Mouse (Mus musculus): ENCODE measurements around the gene Glis3. TPM values are rescaled to one million over a fixed set of nuclear protein-coding genes. Genes with fewer than 3 reads are reported as not detected.

The Glis3 gene
- polyA plus RNA-seq, 1 experiment from 2014 or later, result 0.27 TPM

- Histone ChIP-seq H3K4me2 (ENCODE audit: low read depth, low read length) (no peak overlapping the region), H3K9me3 (replicated peaks; ENCODE audit: control insufficient read depth, low read length) (no peaks in the 10 kb centered on the region), H3K9ac (ENCODE audit: low read depth, low read length) (no peak overlapping the region), H3K27ac (ENCODE audit: low read length) (no peak overlapping the region), H3K36me3 (ENCODE audit: control insufficient read depth, insufficient read depth) (no peaks in the 10 kb centered on the region), H3K4me1 (ENCODE audit: control insufficient read depth, low read depth, low read length) (no peaks in the 10 kb centered on the region), H3K27me3 (ENCODE audit: control insufficient read depth, insufficient read depth, low read depth, low read length) (no peaks in the 10 kb centered on the region), H3K4me3 (ENCODE audit: low read depth, low read length) (no peak overlapping the region)
- no peak for ATAC-seq (ENCODE audit: low read depth)
- WGBS (ENCODE audit: insufficient replicate concordance), result 44% methylated on average over 6 of the region's 6 CpGs
Measured at GRCm38 (mm10) chr19:28505376-28505775, 174.5 kb downstream of the Glis3 start.

- H3K4me2 ChIP-seq (ENCODE audit: low read depth, low read length), result no peak overlapping the region
- H3K4me3 ChIP-seq (ENCODE audit: low read depth, low read length), result no peak overlapping the region
- no peak overlapping the region for H3K27ac ChIP-seq (ENCODE audit: low read length)
- H3K36me3 ChIP-seq (ENCODE audit: control insufficient read depth, insufficient read depth), result no peaks in the 10 kb centered on the region
- H3K9ac ChIP-seq (ENCODE audit: low read depth, low read length), result no peak overlapping the region
- ATAC-seq (ENCODE audit: low read depth), result no peak
- no peaks in the 10 kb centered on the region for H3K9me3 ChIP-seq (replicated peaks; ENCODE audit: control insufficient read depth, low read length)
- H3K27me3 ChIP-seq (ENCODE audit: control insufficient read depth, insufficient read depth, low read depth, low read length), result no peaks in the 10 kb centered on the region
- H3K4me1 ChIP-seq (ENCODE audit: control insufficient read depth, low read depth, low read length), result no peaks in the 10 kb centered on the region
- WGBS (ENCODE audit: insufficient replicate concordance), result 64% methylated on average over 12 of the region's 12 CpGs
Measured at GRCm38 (mm10) chr19:28503011-28503410, 176.9 kb downstream of the Glis3 start.

GRCm38 (mm10) chr19:28500975-28501374 lies 178.9 kb downstream of the Glis3 start:
- no peaks in the 10 kb centered on the region for H3K4me1 ChIP-seq (ENCODE audit: control insufficient read depth, low read depth, low read length)
- ATAC-seq (ENCODE audit: low read depth), result no peak
- H3K27ac ChIP-seq (ENCODE audit: low read length), result no peak overlapping the region
- no peak overlapping the region for H3K4me3 ChIP-seq (ENCODE audit: low read depth, low read length)
- H3K9me3 ChIP-seq (replicated peaks; ENCODE audit: control insufficient read depth, low read length), result no peaks in the 10 kb centered on the region
- no peak overlapping the region for H3K9ac ChIP-seq (ENCODE audit: low read depth, low read length)
- 78% methylated on average over 9 of the region's 9 CpGs for WGBS (ENCODE audit: insufficient replicate concordance)
- no peaks in the 10 kb centered on the region for H3K27me3 ChIP-seq (ENCODE audit: control insufficient read depth, insufficient read depth, low read depth, low read length)
- no peaks in the 10 kb centered on the region for H3K36me3 ChIP-seq (ENCODE audit: control insufficient read depth, insufficient read depth)
- H3K4me2 ChIP-seq (ENCODE audit: low read depth, low read length), result no peak overlapping the region

GRCm38 (mm10) chr19:28500505-28500904 lies 179.4 kb downstream of the Glis3 start:
- ATAC-seq (ENCODE audit: low read depth), result no peak
- 77% methylated on average over 14 of the region's 14 CpGs for WGBS (ENCODE audit: insufficient replicate concordance)
- no peak overlapping the region for H3K4me2 ChIP-seq (ENCODE audit: low read depth, low read length)
- H3K9ac ChIP-seq (ENCODE audit: low read depth, low read length), result no peak overlapping the region
- no peak overlapping the region for H3K27ac ChIP-seq (ENCODE audit: low read length)
- no peak overlapping the region for H3K4me3 ChIP-seq (ENCODE audit: low read depth, low read length)
- H3K27me3 ChIP-seq (ENCODE audit: control insufficient read depth, insufficient read depth, low read depth, low read length), result no peaks in the 10 kb centered on the region
- no peaks in the 10 kb centered on the region for H3K36me3 ChIP-seq (ENCODE audit: control insufficient read depth, insufficient read depth)
- H3K4me1 ChIP-seq (ENCODE audit: control insufficient read depth, low read depth, low read length), result no peaks in the 10 kb centered on the region
- H3K9me3 ChIP-seq (replicated peaks; ENCODE audit: control insufficient read depth, low read length), result no peaks in the 10 kb centered on the region

- no peak for ATAC-seq (ENCODE audit: low read depth)
- no peaks in the 10 kb centered on the region for H3K9me3 ChIP-seq (replicated peaks; ENCODE audit: control insufficient read depth, low read length)
- 67% methylated on average over 5 of the region's 5 CpGs for WGBS (ENCODE audit: insufficient replicate concordance)
Measured at GRCm38 (mm10) chr19:28499786-28500185, 180.1 kb downstream of the Glis3 start.

GRCm38 (mm10) chr19:28495926-28496325 lies 184.0 kb downstream of the Glis3 start:
- WGBS (ENCODE audit: insufficient replicate concordance), result 64% methylated on average over 6 of the region's 6 CpGs
- no peak overlapping the region for H3K27ac ChIP-seq (ENCODE audit: low read length)
- no peak for ATAC-seq (ENCODE audit: low read depth)

More at GRCm38 (mm10) chr19:28499786-28500185, 180.1 kb downstream of the Glis3 start:
- Histone ChIP-seq H3K4me1 (ENCODE audit: control insufficient read depth, low read depth, low read length) (no peaks in the 10 kb centered on the region), H3K4me3 (ENCODE audit: low read depth, low read length) (no peak overlapping the region), H3K4me2 (ENCODE audit: low read depth, low read length) (no peak overlapping the region), H3K9ac (ENCODE audit: low read depth, low read length) (no peak overlapping the region), H3K36me3 (ENCODE audit: control insufficient read depth, insufficient read depth) (no peaks in the 10 kb centered on the region), H3K27ac (ENCODE audit: low read length) (no peak overlapping the region), H3K27me3 (ENCODE audit: control insufficient read depth, insufficient read depth, low read depth, low read length) (no peaks in the 10 kb centered on the region)

GRCm38 (mm10) chr19:28493605-28494260 lies 186.1 kb downstream of the Glis3 start:
- 64% methylated on average over 8 of the region's 8 CpGs for WGBS (ENCODE audit: insufficient replicate concordance)
- ATAC-seq (ENCODE audit: low read depth), result no peak
- Histone ChIP-seq H3K27ac (ENCODE audit: low read length) (no peak overlapping the region), H3K4me1 (ENCODE audit: control insufficient read depth, low read depth, low read length) (no peaks in the 10 kb centered on the region), H3K36me3 (ENCODE audit: control insufficient read depth, insufficient read depth) (no peaks in the 10 kb centered on the region), H3K4me2 (ENCODE audit: low read depth, low read length) (no peak overlapping the region), H3K27me3 (ENCODE audit: control insufficient read depth, insufficient read depth, low read depth, low read length) (no peaks in the 10 kb centered on the region), H3K4me3 (ENCODE audit: low read depth, low read length) (no peak overlapping the region), H3K9me3 (replicated peaks; ENCODE audit: control insufficient read depth, low read length) (no peaks in the 10 kb centered on the region), H3K9ac (ENCODE audit: low read depth, low read length) (no peak overlapping the region)

More at GRCm38 (mm10) chr19:28495926-28496325, 184.0 kb downstream of the Glis3 start:
- no peaks in the 10 kb centered on the region for H3K9me3 ChIP-seq (replicated peaks; ENCODE audit: control insufficient read depth, low read length)
- no peak overlapping the region for H3K4me3 ChIP-seq (ENCODE audit: low read depth, low read length)
- no peaks in the 10 kb centered on the region for H3K4me1 ChIP-seq (ENCODE audit: control insufficient read depth, low read depth, low read length)
- no peaks in the 10 kb centered on the region for H3K27me3 ChIP-seq (ENCODE audit: control insufficient read depth, insufficient read depth, low read depth, low read length)
- no peaks in the 10 kb centered on the region for H3K36me3 ChIP-seq (ENCODE audit: control insufficient read depth, insufficient read depth)
- no peak overlapping the region for H3K4me2 ChIP-seq (ENCODE audit: low read depth, low read length)
- H3K9ac ChIP-seq (ENCODE audit: low read depth, low read length), result no peak overlapping the region

- Histone ChIP-seq H3K9ac (ENCODE audit: low read depth, low read length) (no peak overlapping the region), H3K27me3 (ENCODE audit: control insufficient read depth, insufficient read depth, low read depth, low read length) (no peaks in the 10 kb centered on the region), H3K9me3 (replicated peaks; ENCODE audit: control insufficient read depth, low read length) (no peaks in the 10 kb centered on the region), H3K27ac (ENCODE audit: low read length) (no peak overlapping the region), H3K4me3 (ENCODE audit: low read depth, low read length) (no peak overlapping the region), H3K36me3 (ENCODE audit: control insufficient read depth, insufficient read depth) (no peaks in the 10 kb centered on the region), H3K4me2 (ENCODE audit: low read depth, low read length) (no peak overlapping the region), H3K4me1 (ENCODE audit: control insufficient read depth, low read depth, low read length) (no peaks in the 10 kb centered on the region)
- ATAC-seq (ENCODE audit: low read depth), result no peak
- whole genome bisulfite sequencing (ENCODE audit: insufficient replicate concordance), result 62% methylated on average over 6 of the region's 6 CpGs
Measured at GRCm38 (mm10) chr19:28478055-28478454, 201.8 kb downstream of the Glis3 start.

GRCm38 (mm10) chr19:28477326-28477863 lies 202.5 kb downstream of the Glis3 start:
- H3K9ac ChIP-seq (ENCODE audit: low read depth, low read length), result no peak overlapping the region
- no peaks in the 10 kb centered on the region for H3K27me3 ChIP-seq (ENCODE audit: control insufficient read depth, insufficient read depth, low read depth, low read length)
- ATAC-seq (ENCODE audit: low read depth), result no peak
- H3K4me2 ChIP-seq (ENCODE audit: low read depth, low read length), result no peak overlapping the region
- H3K9me3 ChIP-seq (replicated peaks; ENCODE audit: control insufficient read depth, low read length), result no peaks in the 10 kb centered on the region
- 56% methylated on average over 6 of the region's 6 CpGs for WGBS (ENCODE audit: insufficient replicate concordance)
- H3K36me3 ChIP-seq (ENCODE audit: control insufficient read depth, insufficient read depth), result no peaks in the 10 kb centered on the region
- H3K4me3 ChIP-seq (ENCODE audit: low read depth, low read length), result no peak overlapping the region
- H3K4me1 ChIP-seq (ENCODE audit: control insufficient read depth, low read depth, low read length), result no peaks in the 10 kb centered on the region
- H3K27ac ChIP-seq (ENCODE audit: low read length), result no peak overlapping the region

All from liver, embryonic 16.5 days (tissue).